8 mouse cellular contexts compared by ENCODE assay signal in the genomic region with DNA sequence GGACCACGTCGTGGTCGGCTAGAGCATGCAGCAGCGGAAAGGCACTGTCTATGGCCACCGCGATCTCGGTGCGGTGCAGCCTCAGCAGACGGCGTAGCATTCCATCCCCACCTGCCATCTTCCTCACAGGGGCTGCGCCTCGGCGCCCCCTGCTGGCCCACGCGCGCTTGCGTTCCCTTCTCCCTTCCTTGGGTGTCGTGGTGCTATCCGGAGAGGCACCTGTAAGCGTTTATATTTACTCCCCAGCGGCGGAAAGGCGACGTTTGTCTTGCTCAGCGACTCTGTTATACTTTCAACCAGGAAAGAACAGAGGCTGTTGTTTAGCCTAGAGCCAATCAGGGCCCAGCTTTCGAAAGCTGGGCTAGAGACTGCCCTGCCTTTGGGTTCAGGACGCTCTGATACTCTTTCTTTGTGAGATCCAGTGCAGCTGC. TPM values are rescaled to one million over a fixed set of nuclear protein-coding genes. Genes with fewer than 3 reads are reported as not detected.
DNase-seq lines count a peak whose midpoint lies in the region; ATAC-seq lines count a peak whose summit lies in the region.

Gene Aire, minus strand, starts transcription at position 205 of the 431 bp plus-strand sequence.

- no peaks in the 10 kb centered on the region for H3K27me3 ChIP-seq in forebrain, embryonic 16.5 days (replicated peaks; ENCODE audit: control insufficient read depth, insufficient read depth, low read length)
- H3K27me3 ChIP-seq in hindbrain, embryonic 12.5 days = peaks cover 11% of the 10 kb centered on the region; the same call in 1 of the 2 replicates

- peak within 1 kb of the TSS; percentile 38 for H3K9ac ChIP-seq in forebrain, embryonic 16.5 days (replicated peaks; ENCODE audit: low read depth, low read length)
- H3K9ac ChIP-seq in hindbrain, embryonic 12.5 days = peak within 1 kb of the TSS; percentile 20; the same call in 1 of the 2 replicates

- WGBS in forebrain, embryonic 16.5 days = 2% methylated on average over 27 of the region's 27 CpGs
- WGBS in hindbrain, embryonic 12.5 days = 3% methylated on average over 27 of the region's 27 CpGs

- H3K27ac ChIP-seq in forebrain, embryonic 16.5 days (ENCODE audit: low read length) = no peak within 1 kb of the TSS
- H3K27ac ChIP-seq in hindbrain, embryonic 12.5 days = no peak within 1 kb of the TSS

- no peaks in the 10 kb centered on the region for H3K36me3 ChIP-seq in forebrain, embryonic 16.5 days (ENCODE audit: control insufficient read depth, insufficient read depth)
- no peaks in the 10 kb centered on the region for H3K36me3 ChIP-seq in hindbrain, embryonic 12.5 days

- peak; percentile 82 for ATAC-seq in forebrain, embryonic 16.5 days
- ATAC-seq in hindbrain, embryonic 12.5 days (ENCODE audit: low FRiP score) = peak; percentile 83

- peak; percentile 30 for DNase-seq in NIH3T3 (ENCODE audit: low read depth)
- DNase-seq in cerebellum, adult 18-20 months = peak; percentile 43 to 64
- peak; percentile 35 to 57 for DNase-seq in layer of hippocampus, postnatal 14 days (ENCODE audit: low spot score in 2 of 2)
- DNase-seq in lung, postnatal 36 days = peak; percentile 79
- DNase-seq in right cerebral cortex, postnatal 10 days (ENCODE audit: low spot score in 2 of 2) = peak; percentile 55 to 71
- DNase-seq in yolk sac, embryonic 10.5 days (ENCODE audit: low spot score) = peak; percentile 72

- H3K4me3 ChIP-seq in forebrain, embryonic 16.5 days (replicated peaks; ENCODE audit: low read length) = peak within 1 kb of the TSS; percentile 34
- peak within 1 kb of the TSS; percentile 26 for H3K4me3 ChIP-seq in hindbrain, embryonic 12.5 days

- peaks cover 8% of the 10 kb centered on the region for H3K4me1 ChIP-seq in forebrain, embryonic 16.5 days (replicated peaks; ENCODE audit: control insufficient read depth, insufficient read depth, low read length)
- no peaks in the 10 kb centered on the region for H3K4me1 ChIP-seq in hindbrain, embryonic 12.5 days

- H3K4me2 ChIP-seq in forebrain, embryonic 16.5 days (ENCODE audit: low read length) = peak within 1 kb of the TSS; percentile 39
- H3K4me2 ChIP-seq in hindbrain, embryonic 12.5 days (replicated peaks) = peak within 1 kb of the TSS; percentile 48

- no peaks in the 10 kb centered on the region for H3K9me3 ChIP-seq in forebrain, embryonic 16.5 days (ENCODE audit: control insufficient read depth, low read length)
- no peaks in the 10 kb centered on the region for H3K9me3 ChIP-seq in hindbrain, embryonic 12.5 days (replicated peaks)

RNA-seq across cellular contexts. Expression of gene Aire, which starts in this region (rescaled TPM):
- polyA plus RNA-seq in forebrain, embryonic 16.5 days (2015; fragmentation: Nextera tagmentation; extraction: Ambion mirVana) = 0.34 TPM in 1 of 2 replicates, not detected in the other
- 0.20 and 0.23 TPM in 2 replicates for polyA plus RNA-seq in hindbrain, embryonic 12.5 days (2016; fragmentation: Nextera tagmentation; extraction: Ambion mirVana)
- under 1 TPM; 0.16 to 0.45 TPM for total RNA-seq in layer of hippocampus, postnatal 14 days (2021)

Comparison
In these comparisons a context has a peak if more than half of its experiments do, and no peak if none do; other contexts are left out.
1. Peak in ATAC-seq, H3K4me3 ChIP-seq, H3K9ac ChIP-seq and H3K4me2 ChIP-seq in forebrain, embryonic 16.5 days; RNA of the gene not detected or under 1 TPM.
2. Peak in ATAC-seq, H3K4me3 ChIP-seq, H3K9ac ChIP-seq and H3K4me2 ChIP-seq in hindbrain, embryonic 12.5 days; RNA of the gene not detected or under 1 TPM.
3. Peak in DNase-seq in layer of hippocampus, postnatal 14 days; RNA of the gene not detected or under 1 TPM.